ENCODE assay signal across 19 mouse cellular contexts in genomic region chr8:120664566-120664965, GRCm38 (mm10). TPM values are rescaled to one million over a fixed set of nuclear protein-coding genes. Genes with fewer than 3 reads are reported as not detected.
DNase-seq lines count a peak whose midpoint lies in the region; ATAC-seq and TF ChIP-seq lines count a peak whose summit lies in the region.
"Had no signal": no experiment of that assay in that cellular context is flagged by ENCODE, and none has a peak within 500 bp of the region (broad histone marks: within the 10 kb centered on the region; RNA-seq: fewer than 3 reads in every experiment).

No protein-coding gene starts in this region.

- peak overlapping the region; percentile 46; the same call in 1 of the 2 replicates for H3K9ac ChIP-seq in hindbrain, embryonic 13.5 days
- no peak overlapping the region for H3K9ac ChIP-seq in hindbrain, embryonic 14.5 days
- no peak overlapping the region for H3K9ac ChIP-seq in liver, adult 2 months (ENCODE audit: low read depth, low read length)
- no peak overlapping the region for H3K9ac ChIP-seq in liver, postnatal 0 days (replicated peaks)
- H3K9ac ChIP-seq in ES-Bruce4 (ENCODE audit: low read depth, poor library complexity, severe bottlenecking): no peak overlapping the region
- H3K9ac ChIP-seq: liver, embryonic 15.5 days; stomach, embryonic 15.5 days had no signal

- H3K79me2 ChIP-seq in liver, adult 2 months (ENCODE audit: control insufficient read depth, insufficient read depth, low read length): peaks cover 38% of the 10 kb centered on the region

- peaks cover 51% of the 10 kb centered on the region for H3K4me1 ChIP-seq in hindbrain, embryonic 13.5 days (replicated peaks)
- H3K4me1 ChIP-seq in hindbrain, embryonic 14.5 days (replicated peaks; ENCODE audit: control insufficient read depth, insufficient read depth, low read length): peaks cover 30% of the 10 kb centered on the region
- peaks cover 20% of the 10 kb centered on the region for H3K4me1 ChIP-seq in liver, adult 2 months (ENCODE audit: control insufficient read depth, insufficient read depth, low read length)
- peaks cover 31% of the 10 kb centered on the region for H3K4me1 ChIP-seq in liver, postnatal 0 days (ENCODE audit: insufficient read depth)
- H3K4me1 ChIP-seq in ES-Bruce4 (ENCODE audit: control insufficient read depth, insufficient read depth, low read length): peaks cover 2% of the 10 kb centered on the region
- peaks cover 29% of the 10 kb centered on the region for H3K4me1 ChIP-seq in bone marrow macrophage, adult 2 months (ENCODE audit: control insufficient read depth, insufficient read depth, low read length)

- H3K9me3 ChIP-seq in hindbrain, embryonic 13.5 days: no peaks in the 10 kb centered on the region
- H3K9me3 ChIP-seq in hindbrain, embryonic 14.5 days (ENCODE audit: control insufficient read depth, low read length): no peaks in the 10 kb centered on the region
- H3K9me3 ChIP-seq in liver, postnatal 0 days (ENCODE audit: low read length): no peaks in the 10 kb centered on the region
- no peaks in the 10 kb centered on the region for H3K9me3 ChIP-seq in ES-Bruce4 (replicated peaks; ENCODE audit: control insufficient read depth, insufficient read depth, low read length, poor library complexity, severe bottlenecking)
- H3K9me3 ChIP-seq: embryonic facial prominence, embryonic 13.5 days; limb, embryonic 10.5 days; liver, embryonic 15.5 days; stomach, embryonic 15.5 days had no signal

- no peak overlapping the region for H3K4me3 ChIP-seq in hindbrain, embryonic 13.5 days
- no peak overlapping the region for H3K4me3 ChIP-seq in hindbrain, embryonic 14.5 days (replicated peaks; ENCODE audit: low read length)
- H3K4me3 ChIP-seq in liver, adult 2 months (ENCODE audit: insufficient read depth, low read depth, low read length): no peak overlapping the region
- no peak overlapping the region for H3K4me3 ChIP-seq in liver, postnatal 0 days (ENCODE audit: low read depth, low read length)
- H3K4me3 ChIP-seq in ES-Bruce4 (ENCODE audit: low read depth, low read length): no peak overlapping the region
- H3K4me3 ChIP-seq in bone marrow macrophage, adult 2 months (ENCODE audit: insufficient read depth, low read length): peak overlapping the region; percentile 19; the same call in 1 of the 2 replicates
- H3K4me3 ChIP-seq: embryonic facial prominence, embryonic 13.5 days; limb, embryonic 10.5 days; liver, embryonic 15.5 days; myocyte; stomach, embryonic 15.5 days had no signal

- no peak for TF ChIP-seq EP300 in liver, postnatal 0 days (IDR thresholded peaks at IDR 0.05; ENCODE audit: low read depth)
- TF ChIP-seq EP300 in ES-Bruce4 (IDR thresholded peaks at IDR 0.05; ENCODE audit: insufficient read depth, low read depth, low read length): no peak

- no peak overlapping the region for H3K27ac ChIP-seq in hindbrain, embryonic 13.5 days
- H3K27ac ChIP-seq in hindbrain, embryonic 14.5 days: no peak overlapping the region
- no peak overlapping the region for H3K27ac ChIP-seq in liver, adult 2 months (replicated peaks; ENCODE audit: insufficient read depth, low read depth, low read length)
- no peak overlapping the region for H3K27ac ChIP-seq in liver, postnatal 0 days (ENCODE audit: low read depth)
- H3K27ac ChIP-seq in ES-Bruce4 (ENCODE audit: insufficient read depth, low read length): no peak overlapping the region
- peak overlapping the region; percentile 23 for H3K27ac ChIP-seq in bone marrow macrophage, adult 2 months (ENCODE audit: insufficient read depth, low read depth, low read length)
- H3K27ac ChIP-seq: embryonic facial prominence, embryonic 13.5 days; limb, embryonic 10.5 days; liver, embryonic 15.5 days; stomach, embryonic 15.5 days had no signal

- no peaks in the 10 kb centered on the region for H3K27me3 ChIP-seq in hindbrain, embryonic 13.5 days
- H3K27me3 ChIP-seq in hindbrain, embryonic 14.5 days (ENCODE audit: control insufficient read depth, insufficient read depth, low read length): no peaks in the 10 kb centered on the region
- no peaks in the 10 kb centered on the region for H3K27me3 ChIP-seq in liver, adult 2 months (ENCODE audit: control insufficient read depth, insufficient read depth, low read length)
- no peaks in the 10 kb centered on the region for H3K27me3 ChIP-seq in liver, postnatal 0 days (ENCODE audit: insufficient read depth, low read length)
- no peaks in the 10 kb centered on the region for H3K27me3 ChIP-seq in ES-Bruce4 (ENCODE audit: control insufficient read depth, insufficient read depth, low read length, poor library complexity, severe bottlenecking)
- H3K27me3 ChIP-seq: embryonic facial prominence, embryonic 13.5 days; liver, embryonic 15.5 days; stomach, embryonic 15.5 days had no signal

- no peak for TF ChIP-seq CTCF in liver, adult 2 months (IDR thresholded peaks at IDR 0.05; ENCODE audit: low read depth, low read length)
- TF ChIP-seq CTCF in liver, postnatal 0 days (IDR thresholded peaks at IDR 0.05; ENCODE audit: low read depth): no peak
- TF ChIP-seq CTCF in ES-Bruce4 (IDR thresholded peaks at IDR 0.05; ENCODE audit: low read depth, low read length): peak; percentile 10
- no peak for TF ChIP-seq CTCF in bone marrow macrophage, adult 2 months (IDR thresholded peaks at IDR 0.05; ENCODE audit: low read depth, low read length)

- peaks cover 11% of the 10 kb centered on the region; the same call in 1 of the 2 replicates for H3K36me3 ChIP-seq in hindbrain, embryonic 13.5 days
- H3K36me3 ChIP-seq in hindbrain, embryonic 14.5 days (replicated peaks; ENCODE audit: control insufficient read depth, insufficient read depth): 0 out of 2 replicates have a peak, but pooled peaks cover 1% of the 10 kb centered on the region
- no peaks in the 10 kb centered on the region for H3K36me3 ChIP-seq in liver, adult 2 months (ENCODE audit: control insufficient read depth, insufficient read depth, low read length)
- H3K36me3 ChIP-seq in liver, postnatal 0 days (replicated peaks; ENCODE audit: insufficient read depth, low read length): no peaks in the 10 kb centered on the region; the same call in 1 of the 2 replicates
- peaks cover 32% of the 10 kb centered on the region for H3K36me3 ChIP-seq in ES-Bruce4 (ENCODE audit: control insufficient read depth, insufficient read depth, low read length, poor library complexity, severe bottlenecking)

- DNase-seq in hindbrain, embryonic 14.5 days (ENCODE audit: low spot score): no peak
- peak; percentile 16 for DNase-seq in liver, adult 2 months (ENCODE audit: extremely low read depth, low read depth, low spot score)
- DNase-seq in liver, postnatal 0 days: no peak
- no peak for DNase-seq in adrenal gland, adult (ENCODE audit: inconsistent age in 2 of 2, low spot score in 1 of 2)
- DNase-seq: adrenal gland, postnatal 36 days; heart, adult 18-20 months; heart, postnatal 10 days; spleen, adult 18-20 months; thymus, postnatal 25 days had no signal

- H3K4me2 ChIP-seq in hindbrain, embryonic 13.5 days: no peak overlapping the region
- H3K4me2 ChIP-seq in hindbrain, embryonic 14.5 days (replicated peaks): no peak overlapping the region
- no peak overlapping the region for H3K4me2 ChIP-seq in liver, postnatal 0 days (ENCODE audit: low read depth, low read length)
- H3K4me2 ChIP-seq: stomach, embryonic 15.5 days had no signal

- ATAC-seq in hindbrain, embryonic 13.5 days (ENCODE audit: low FRiP score): no peak
- ATAC-seq in hindbrain, embryonic 14.5 days (ENCODE audit: low FRiP score): no peak
- ATAC-seq in liver, postnatal 0 days: no peak
- no peak for ATAC-seq in cerebellum, adult (ENCODE audit: insufficient number of reproducible peaks, low FRiP score, low TSS enrichment)
- ATAC-seq: CD4-positive, CD25-positive, alpha-beta regulatory T cell, adult 4 months had no signal

- no peak for TF ChIP-seq POLR2A in liver, adult 2 months (IDR thresholded peaks at IDR 0.05; ENCODE audit: extremely low read depth, insufficient read depth, low read length)
- TF ChIP-seq POLR2A in ES-Bruce4 (IDR thresholded peaks at IDR 0.05; ENCODE audit: insufficient read depth, low read length): no peak
- no peak for TF ChIP-seq POLR2A in bone marrow macrophage, adult 2 months (IDR thresholded peaks at IDR 0.05; ENCODE audit: borderline replicate concordance, low read depth, low read length)

- WGBS in hindbrain, embryonic 13.5 days: 87% methylated on average over 6 of the region's 6 CpGs
- 79% methylated on average over 6 of the region's 6 CpGs for WGBS in hindbrain, embryonic 14.5 days
- WGBS in liver, adult 2 months: 88% methylated on average over 6 of the region's 6 CpGs
- WGBS in liver, postnatal 0 days (ENCODE audit: insufficient replicate concordance): 61% methylated on average over 6 of the region's 6 CpGs

RNA-seq across cellular contexts. Expression of gene Gm27021, which starts 3.3 kb away (rescaled TPM):
- polyA plus RNA-seq in hindbrain, embryonic 13.5 days (2015; fragmentation: Nextera tagmentation; extraction: Ambion mirVana): 5.2 and 6.0 TPM in 2 replicates
- 4.4 and 10.0 TPM in 2 replicates for polyA plus RNA-seq in hindbrain, embryonic 14.5 days (2014; fragmentation: Nextera tagmentation; extraction: Ambion mirVana)
- 1.4 TPM in 1 of 2 replicates, not detected in the other for total RNA-seq in liver, adult 2 months (2014; rRNA removed)
- not detected in 2 replicates for polyA plus RNA-seq in liver, adult 2 months (2012; rRNA removed)
- 0.58 and 1.4 TPM in 2 replicates for polyA plus RNA-seq in liver, postnatal 0 days (2015; fragmentation: Nextera tagmentation; extraction: Ambion mirVana)
- not detected in 2 replicates for polyA plus RNA-seq in ES-Bruce4 (2011; ENCODE audit: insufficient read depth, insufficient read length, low read depth, missing spikeins)
- polyA plus RNA-seq in bone marrow macrophage, adult 2 months (2012; ENCODE audit: insufficient read depth, insufficient read length, missing spikeins): not detected in 2 replicates
- total RNA-seq: heart, adult 18-20 months had no signal
- polyA plus RNA-seq: CD4-positive, CD25-positive, alpha-beta regulatory T cell, adult 4 months had no signal

RNA-seq across cellular contexts. Expression of gene Cox4i1, which starts 3.5 kb away (rescaled TPM):
- polyA plus RNA-seq in hindbrain, embryonic 13.5 days (2015; fragmentation: Nextera tagmentation; extraction: Ambion mirVana): 1,116 and 1,159 TPM in 2 replicates
- 1,174 and 1,254 TPM in 2 replicates for polyA plus RNA-seq in hindbrain, embryonic 14.5 days (2014; fragmentation: Nextera tagmentation; extraction: Ambion mirVana)
- 706 and 858 TPM in 2 replicates for total RNA-seq in liver, adult 2 months (2014; rRNA removed)
- polyA plus RNA-seq in liver, adult 2 months (2012; rRNA removed): 1,059 and 1,162 TPM in 2 replicates
- 1,191 and 1,240 TPM in 2 replicates for polyA plus RNA-seq in liver, postnatal 0 days (2015; fragmentation: Nextera tagmentation; extraction: Ambion mirVana)
- 605 and 624 TPM in 2 replicates for polyA plus RNA-seq in ES-Bruce4 (2011; ENCODE audit: insufficient read depth, insufficient read length, low read depth, missing spikeins)
- 607 and 651 TPM in 2 replicates for polyA plus RNA-seq in bone marrow macrophage, adult 2 months (2012; ENCODE audit: insufficient read depth, insufficient read length, missing spikeins)

RNA-seq across cellular contexts. Expression of gene Emc8, which starts 3.8 kb away (rescaled TPM):
- 135 and 150 TPM in 2 replicates for polyA plus RNA-seq in hindbrain, embryonic 13.5 days (2015; fragmentation: Nextera tagmentation; extraction: Ambion mirVana)
- polyA plus RNA-seq in hindbrain, embryonic 14.5 days (2014; fragmentation: Nextera tagmentation; extraction: Ambion mirVana): 113 and 138 TPM in 2 replicates
- total RNA-seq in liver, adult 2 months (2014; rRNA removed): 6.7 and 11.9 TPM in 2 replicates
- polyA plus RNA-seq in liver, adult 2 months (2012; rRNA removed): 47.8 and 53.3 TPM in 2 replicates
- polyA plus RNA-seq in liver, postnatal 0 days (2015; fragmentation: Nextera tagmentation; extraction: Ambion mirVana): 81.1 and 83.9 TPM in 2 replicates
- polyA plus RNA-seq in ES-Bruce4 (2011; ENCODE audit: insufficient read depth, insufficient read length, low read depth, missing spikeins): 124 and 141 TPM in 2 replicates
- 56.5 and 61.3 TPM in 2 replicates for polyA plus RNA-seq in bone marrow macrophage, adult 2 months (2012; ENCODE audit: insufficient read depth, insufficient read length, missing spikeins)

RNA-seq across cellular contexts. Expression of gene 1190005I06Rik, which starts 17.1 kb away (rescaled TPM):
- polyA plus RNA-seq in hindbrain, embryonic 13.5 days (2015; fragmentation: Nextera tagmentation; extraction: Ambion mirVana): 8.9 and 11.0 TPM in 2 replicates
- polyA plus RNA-seq in hindbrain, embryonic 14.5 days (2014; fragmentation: Nextera tagmentation; extraction: Ambion mirVana): 12.4 and 15.4 TPM in 2 replicates
- total RNA-seq in liver, adult 2 months (2014; rRNA removed): 12.0 and 21.2 TPM in 2 replicates
- polyA plus RNA-seq in liver, adult 2 months (2012; rRNA removed): 11.9 and 15.3 TPM in 2 replicates
- 4.8 and 5.0 TPM in 2 replicates for polyA plus RNA-seq in liver, postnatal 0 days (2015; fragmentation: Nextera tagmentation; extraction: Ambion mirVana)
- 12.4 and 17.7 TPM in 2 replicates for polyA plus RNA-seq in ES-Bruce4 (2011; ENCODE audit: insufficient read depth, insufficient read length, low read depth, missing spikeins)
- 1.1 and 1.6 TPM in 2 replicates for polyA plus RNA-seq in bone marrow macrophage, adult 2 months (2012; ENCODE audit: insufficient read depth, insufficient read length, missing spikeins)
